Mouse (Mus musculus) limb, embryonic 10.5 days (tissue): Measurements from ENCODE around the gene Gm14403. TPM values are rescaled to one million over a fixed set of nuclear protein-coding genes. Genes with fewer than 3 reads are reported as not detected.
"Not testable (repeated sequence)": the region's sequence is repeated elsewhere in the genome, so short reads cannot be mapped to it uniquely, and the experiment has no call there.

Source experiments
- DNase-seq: peaks from one replicate; pipeline ENCODE4 v3.0.0-alpha.2; 2017; ENCODE audit warnings: low spot score
- H3K27ac ChIP-seq: fragments of 300-500 bp; sonication (generic); 2 replicates; pipeline ENCODE4 v1.5.1; 2016; ENCODE audit warnings: mild to moderate bottlenecking
- H3K27me3 ChIP-seq: fragments of 300-500 bp; sonication (generic); 2 replicates; pipeline ENCODE4 v1.6.1; 2016; ENCODE audit warnings: low read depth, mild to moderate bottlenecking; ENCODE audit not compliant: poor library complexity, severe bottlenecking
- H3K36me3 ChIP-seq: fragments of 300-500 bp; sonication (generic); 2 replicates; pipeline ENCODE4 v1.6.1; 2016; ENCODE audit warnings: mild to moderate bottlenecking, moderate library complexity
- H3K4me1 ChIP-seq: fragments of 300-500 bp; sonication (generic); 2 replicates; pipeline ENCODE4 v1.6.1; 2016
- H3K4me3 ChIP-seq: fragments of 300-500 bp; sonication (generic); 2 replicates; pipeline ENCODE4 v1.5.1; 2016; ENCODE audit warnings: mild to moderate bottlenecking, moderate library complexity
- H3K9me3 ChIP-seq: fragments of 300-500 bp; sonication (generic); replicated peaks from 2 replicates; pipeline ENCODE4 v1.6.1; 2016; ENCODE audit warnings: mild to moderate bottlenecking
- WGBS: fragments of 180-500 bp; shearing (Covaris S2); methylation state at CpG from one replicate; pipeline ENCODE4 v1.1.7; 2016; 5-methylcytosine and 5-hydroxymethylcytosine counted together
- polyA plus RNA-seq: library from polyadenylated mRNA; unstranded; fragments of >200 nt; fragmentation: Nextera tagmentation; extraction: Ambion mirVana; gene quantifications from 2 replicates; pipeline ENCODE4 v1.2.1, GENCODE M21; 2016

The Gm14403 gene
- polyA plus RNA-seq = 5.4 and 8.2 TPM in 2 replicates

DNA sequence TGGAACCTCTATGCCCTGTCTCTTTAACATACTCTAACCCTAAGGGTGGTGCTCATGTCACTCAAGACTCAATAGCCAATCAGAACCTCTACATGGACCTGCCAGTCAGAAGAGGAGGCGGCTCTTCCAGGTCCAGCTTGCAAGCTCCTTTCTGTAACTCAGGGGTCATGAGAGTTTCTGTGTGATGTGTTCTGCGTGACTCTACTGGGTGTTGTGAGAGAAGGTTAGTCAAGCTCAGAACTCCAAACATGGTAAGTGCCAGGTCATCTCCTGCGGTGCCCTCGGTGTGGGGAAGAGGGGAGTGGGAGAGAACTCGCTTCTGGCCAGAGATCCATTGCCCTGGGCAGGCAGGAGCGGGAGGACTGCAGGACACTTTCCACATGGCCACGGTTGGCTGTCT, at the start of gene Gm14403:
Gm14403 (plus strand) TSS at position 149 of the 400 bp plus-strand sequence.
- not testable (repeated sequence) for H3K27me3 ChIP-seq, H3K9me3 ChIP-seq, H3K36me3 ChIP-seq, H3K4me1 ChIP-seq, H3K27ac ChIP-seq
- H3K4me3 ChIP-seq = peak within 1 kb of the TSS; percentile 45
- WGBS = 19% methylated on average over 7 of the region's 7 CpGs
- DNase-seq = peak; percentile 28

GRCm38 (mm10) chr2:177464676-177465075, 33.3 kb upstream of the Gm14403 start, which contains the start of gene Zfp970:
Gene Zfp970 (plus strand): TSS chr2:177464733.
- peak; percentile 28 for DNase-seq
- peak within 1 kb of the TSS; percentile 46 for H3K4me3 ChIP-seq
- H3K4me1 ChIP-seq, H3K9me3 ChIP-seq, H3K36me3 ChIP-seq, H3K27me3 ChIP-seq, H3K27ac ChIP-seq: not testable (repeated sequence)
- WGBS = 6% methylated on average over 8 of the region's 9 CpGs

DNA sequence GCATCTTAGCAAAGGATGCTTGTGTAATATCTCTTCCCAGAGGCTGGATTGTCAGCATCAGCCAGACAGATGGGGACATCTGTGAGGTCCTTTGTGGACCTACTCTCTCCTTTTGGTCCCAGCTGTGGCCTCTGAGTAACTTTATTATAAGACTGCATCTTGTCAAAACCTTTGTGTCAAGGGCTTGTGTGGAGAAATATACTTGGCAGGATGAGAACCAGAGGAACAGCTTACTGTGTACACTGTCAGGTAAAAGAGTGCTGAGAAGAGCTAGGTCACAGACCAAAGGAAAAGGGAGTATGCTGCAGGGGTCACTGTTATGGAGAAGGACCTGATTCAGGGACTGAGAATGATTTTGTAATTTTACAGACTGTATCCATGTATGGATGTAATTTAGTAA, 29.8 kb upstream of the Gm14403 start:
- H3K27ac ChIP-seq, H3K36me3 ChIP-seq, H3K27me3 ChIP-seq, H3K4me1 ChIP-seq, H3K4me3 ChIP-seq, H3K9me3 ChIP-seq, DNase-seq: not testable (repeated sequence)

DNA sequence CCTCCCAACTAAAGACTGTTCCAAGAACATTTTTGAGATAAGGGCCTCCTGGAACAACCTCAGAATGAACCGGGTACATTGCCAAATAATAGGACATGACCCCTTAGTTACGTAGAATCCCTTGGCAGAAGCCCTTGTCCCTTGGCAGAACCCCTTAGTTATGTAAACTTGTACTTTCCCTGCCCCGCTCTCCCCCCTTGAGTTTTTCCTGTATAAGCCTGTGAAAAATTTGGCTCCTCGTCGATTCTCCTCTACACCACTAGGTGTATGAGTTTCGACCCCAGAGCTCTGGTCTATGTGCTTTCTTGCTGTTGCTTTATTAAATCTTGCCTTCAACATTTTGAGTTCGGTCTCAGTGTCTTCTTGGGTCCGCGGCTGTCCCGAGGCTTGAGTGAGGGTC, 25.8 kb upstream of the Gm14403 start:
- WGBS = 93% methylated on average over 7 of the region's 10 CpGs

GRCm38 (mm10) chr2:177481971-177482370, 16.0 kb upstream of the Gm14403 start:
- H3K27me3 ChIP-seq, H3K4me3 ChIP-seq, H3K4me1 ChIP-seq, H3K36me3 ChIP-seq, H3K27ac ChIP-seq, H3K9me3 ChIP-seq, DNase-seq: not testable (repeated sequence)
- 100% methylated on average over 1 of the region's 1 CpGs for WGBS

More for the DNA sequence above, 25.8 kb upstream of the Gm14403 start:
- not testable (repeated sequence) for H3K36me3 ChIP-seq, H3K4me1 ChIP-seq, H3K27ac ChIP-seq, DNase-seq, H3K9me3 ChIP-seq, H3K4me3 ChIP-seq, H3K27me3 ChIP-seq

DNA sequence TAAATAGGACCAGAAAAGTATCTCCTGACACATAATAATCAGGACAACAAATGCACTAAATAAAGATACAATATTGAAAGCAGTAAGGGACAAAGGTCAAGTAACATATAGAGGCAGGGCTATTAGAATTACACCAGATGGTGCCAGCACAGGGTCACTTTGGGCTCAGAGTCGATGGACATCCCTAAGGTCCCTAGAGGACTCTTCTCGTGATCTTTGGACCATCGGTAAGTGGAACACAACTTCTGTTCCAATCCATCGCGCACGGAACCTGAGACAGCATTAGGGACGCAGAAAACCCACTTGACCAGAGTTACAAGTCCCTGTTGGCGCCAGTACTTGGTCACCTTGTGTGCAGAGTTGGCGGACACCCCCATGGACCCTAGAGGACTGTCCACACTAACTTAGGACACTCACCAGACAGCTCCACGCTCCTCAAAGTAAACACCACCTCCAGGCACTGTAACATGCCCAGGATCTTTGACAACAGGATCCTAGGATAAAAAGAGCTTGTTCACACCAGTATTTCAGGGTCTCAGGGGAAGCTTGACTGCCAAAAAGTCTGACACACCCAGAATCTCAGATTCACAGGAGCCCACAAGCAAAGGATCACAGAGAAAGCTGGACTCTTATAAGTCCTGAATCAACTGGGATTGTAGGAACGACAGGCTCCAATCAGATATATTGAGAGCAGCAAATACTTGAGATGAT, 14.6 kb upstream of the Gm14403 start:
- not testable (repeated sequence) for H3K4me3 ChIP-seq, H3K27ac ChIP-seq, H3K27me3 ChIP-seq, H3K9me3 ChIP-seq, H3K4me1 ChIP-seq, DNase-seq, H3K36me3 ChIP-seq
- 91% methylated on average over 11 of the region's 11 CpGs for WGBS

GRCm38 (mm10) chr2:177499182-177499581, 1.2 kb downstream of the Gm14403 start:
- not testable (repeated sequence) for H3K4me3 ChIP-seq, H3K4me1 ChIP-seq, H3K27ac ChIP-seq, H3K27me3 ChIP-seq, H3K36me3 ChIP-seq, DNase-seq, H3K9me3 ChIP-seq
- 45% methylated on average over 1 of the region's 1 CpGs for WGBS

DNA sequence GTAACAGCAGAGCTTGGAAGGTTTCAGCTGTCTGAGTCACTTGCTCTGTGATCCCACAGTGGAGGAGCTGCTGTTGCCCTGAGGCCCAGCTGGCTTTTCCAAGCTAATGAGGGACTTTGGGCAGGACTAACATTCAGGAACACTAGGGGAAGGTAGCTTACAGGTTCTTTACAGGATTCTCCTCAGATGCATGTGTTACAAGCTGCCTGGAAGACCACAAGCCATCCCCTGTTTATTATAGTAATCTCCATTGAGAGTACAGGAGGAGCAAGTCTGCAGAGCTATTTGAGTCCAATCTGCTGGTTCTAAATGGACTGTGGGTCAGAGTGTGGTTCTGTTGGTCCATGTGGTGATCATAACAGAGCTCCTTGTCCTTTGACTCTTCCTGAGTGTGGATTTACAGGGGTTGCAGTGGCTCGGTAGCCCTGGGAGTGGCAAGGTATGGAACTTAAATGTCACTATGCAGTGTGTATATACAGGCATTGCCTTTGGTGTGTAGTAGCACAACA, 7.2 kb downstream of the Gm14403 start:
- WGBS = 89% methylated on average over 1 of the region's 1 CpGs
- not testable (repeated sequence) for H3K36me3 ChIP-seq, H3K27me3 ChIP-seq, H3K4me3 ChIP-seq, DNase-seq, H3K4me1 ChIP-seq, H3K9me3 ChIP-seq, H3K27ac ChIP-seq

DNA sequence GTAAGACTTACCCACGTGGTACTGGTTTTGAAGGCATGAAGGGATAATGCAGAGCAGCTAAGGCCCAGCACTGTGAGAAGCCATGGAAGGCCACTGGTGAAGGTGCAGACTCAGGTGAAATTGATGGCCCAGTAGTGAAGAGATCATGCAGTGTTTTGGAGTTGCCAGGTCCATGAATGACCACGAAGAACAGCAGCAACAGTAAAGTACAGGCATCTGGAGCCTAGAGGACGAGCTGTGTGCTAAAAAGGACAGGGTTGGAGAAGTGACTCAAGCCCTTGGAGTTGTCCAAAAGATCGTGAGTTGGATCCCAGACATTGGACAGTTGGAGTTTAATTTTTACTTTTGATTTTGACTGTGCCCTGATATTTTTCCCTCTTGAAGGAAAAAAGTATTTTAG, 13.4 kb downstream of the Gm14403 start:
- 72% methylated on average over 4 of the region's 4 CpGs for WGBS

DNA sequence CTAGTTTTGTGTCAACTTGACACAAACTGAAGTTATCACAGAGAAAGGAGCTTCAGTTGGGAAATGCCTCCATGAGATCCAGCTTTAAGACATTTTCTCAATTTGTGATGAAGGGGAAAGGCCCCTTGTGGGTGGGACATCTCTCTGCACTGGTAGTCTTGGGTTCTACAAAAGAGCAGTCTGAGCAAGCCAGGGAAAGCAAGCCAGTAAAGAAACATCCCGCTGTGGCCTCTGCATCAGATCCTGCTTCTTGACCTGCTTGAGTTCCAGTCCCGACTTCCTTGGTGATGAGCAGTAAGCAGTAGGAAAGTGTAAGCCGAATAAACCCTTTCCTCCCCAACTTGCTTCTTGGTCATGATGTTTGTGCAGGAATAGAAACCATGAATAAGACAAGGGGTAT, 14.0 kb downstream of the Gm14403 start:
- DNase-seq, H3K9me3 ChIP-seq, H3K4me1 ChIP-seq, H3K27me3 ChIP-seq, H3K36me3 ChIP-seq, H3K4me3 ChIP-seq, H3K27ac ChIP-seq: not testable (repeated sequence)
- WGBS = 94% methylated on average over 3 of the region's 3 CpGs

More for the DNA sequence above, 13.4 kb downstream of the Gm14403 start:
- not testable (repeated sequence) for H3K36me3 ChIP-seq, H3K27me3 ChIP-seq, H3K9me3 ChIP-seq, H3K4me1 ChIP-seq, DNase-seq, H3K27ac ChIP-seq, H3K4me3 ChIP-seq

GRCm38 (mm10) chr2:177513991-177514479, 16.0 kb downstream of the Gm14403 start:
- H3K27me3 ChIP-seq, DNase-seq, H3K9me3 ChIP-seq, H3K36me3 ChIP-seq, H3K27ac ChIP-seq, H3K4me3 ChIP-seq, H3K4me1 ChIP-seq: not testable (repeated sequence)
- 90% methylated on average over 4 of the region's 4 CpGs for WGBS

DNA sequence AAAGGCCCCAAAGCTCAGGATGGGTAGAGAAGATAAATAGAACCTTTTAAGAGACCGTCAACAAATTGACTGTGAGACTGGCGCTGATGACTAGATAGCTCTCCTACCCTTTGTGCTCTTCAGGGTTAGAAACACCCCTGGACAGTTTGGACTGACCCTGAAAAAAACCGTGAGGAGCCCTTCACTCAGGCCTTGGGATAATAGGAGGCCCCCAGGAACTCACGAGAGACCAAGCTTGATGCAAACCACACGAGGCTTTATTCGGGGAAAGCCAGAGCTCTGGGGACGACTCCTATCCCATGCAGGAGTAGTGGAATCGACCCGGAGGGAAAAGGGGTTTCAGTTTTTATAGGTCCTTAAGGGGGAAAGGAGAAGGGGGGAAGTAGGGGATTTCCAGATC, 19.7 kb downstream of the Gm14403 start:
- DNase-seq, H3K9me3 ChIP-seq, H3K4me1 ChIP-seq, H3K27me3 ChIP-seq, H3K36me3 ChIP-seq, H3K4me3 ChIP-seq, H3K27ac ChIP-seq: not testable (repeated sequence)
- WGBS = 86% methylated on average over 9 of the region's 9 CpGs

- not testable (repeated sequence) for H3K36me3 ChIP-seq, H3K4me3 ChIP-seq, H3K4me1 ChIP-seq, H3K9me3 ChIP-seq, H3K27ac ChIP-seq, DNase-seq, H3K27me3 ChIP-seq
- 95% methylated on average over 7 of the region's 7 CpGs for WGBS
Observed at GRCm38 (mm10) chr2:177518354-177518753, 20.3 kb downstream of the Gm14403 start.

- not testable (repeated sequence) for H3K9me3 ChIP-seq, DNase-seq, H3K27me3 ChIP-seq, H3K36me3 ChIP-seq, H3K27ac ChIP-seq, H3K4me3 ChIP-seq, H3K4me1 ChIP-seq
- WGBS = 79% methylated on average over 1 of the region's 1 CpGs
Observed at GRCm38 (mm10) chr2:177518960-177519359, 20.9 kb downstream of the Gm14403 start.
